ENCODE assay signal across 8 mouse cellular contexts in the genomic region with DNA sequence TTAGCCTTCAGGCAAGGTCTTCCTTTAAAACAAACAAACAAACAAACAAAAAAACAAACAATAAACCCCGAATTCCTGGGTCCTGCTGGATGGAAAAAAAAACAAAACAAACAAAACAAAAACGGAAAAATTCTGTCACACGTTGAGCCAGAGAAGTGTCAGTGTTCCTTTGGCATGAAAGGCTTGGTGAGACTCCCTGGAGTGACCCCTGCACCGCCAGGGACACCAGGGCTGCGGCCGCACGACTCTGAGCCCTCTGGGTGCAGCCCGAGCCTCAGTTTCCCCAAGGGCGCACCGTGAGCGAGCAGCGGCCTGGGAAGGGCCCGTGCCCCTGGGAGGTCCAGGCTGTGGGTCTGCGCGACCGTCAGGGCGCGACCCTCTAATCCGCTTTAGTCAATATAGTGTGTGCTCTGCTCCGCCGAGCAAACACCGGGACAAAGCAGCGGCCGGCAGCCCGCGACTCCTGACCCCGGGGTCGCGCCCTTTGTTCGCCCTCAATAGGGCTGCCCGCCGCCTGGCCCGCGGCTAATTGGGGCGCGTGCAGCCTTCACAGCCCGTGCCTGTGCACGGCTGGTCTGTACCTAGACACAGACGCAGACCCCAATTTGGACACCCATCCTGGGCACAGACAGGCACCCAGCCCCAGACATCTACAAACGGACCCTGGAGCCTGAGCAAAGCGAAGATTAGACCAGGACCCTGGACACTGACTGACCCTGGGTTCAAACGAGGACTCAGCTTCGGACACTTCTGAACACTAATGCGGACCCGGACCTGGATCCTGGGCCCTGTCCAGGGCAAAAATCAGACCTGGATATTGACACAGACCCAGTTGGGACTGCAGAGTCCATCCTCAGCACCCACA.
A peak's percentile ranks its signal among the peaks of the same experiment; 100 is the strongest.
DNase-seq lines count a peak whose midpoint lies in the region; ATAC-seq and TF ChIP-seq lines count a peak whose summit lies in the region.

No protein-coding gene starts in this region.

- H3K36me3 ChIP-seq in ES-Bruce4 (ENCODE audit: control insufficient read depth, insufficient read depth, low read length, poor library complexity, severe bottlenecking), result no peaks in the 10 kb centered on the region
- no peaks in the 10 kb centered on the region for H3K36me3 ChIP-seq in hindbrain, embryonic 15.5 days
- no peaks in the 10 kb centered on the region for H3K36me3 ChIP-seq in midbrain, embryonic 11.5 days (ENCODE audit: control insufficient read depth, insufficient read depth, low read length)

- peak overlapping the region; percentile 29; the same call in 1 of the 2 replicates for H3K4me2 ChIP-seq in hindbrain, embryonic 15.5 days
- H3K4me2 ChIP-seq in midbrain, embryonic 11.5 days, result 0 out of 2 replicates have a peak overlapping the region, but pooled peaks have one; percentile 9

- ATAC-seq in hindbrain, embryonic 15.5 days (ENCODE audit: low FRiP score, low read depth), result peak; percentile 44; the same call in 1 of the 2 replicates
- peak; percentile 48 for ATAC-seq in midbrain, embryonic 11.5 days (ENCODE audit: low FRiP score)
- no peak for ATAC-seq in monocyte, adult 5-6 weeks (replicated peaks; ENCODE audit: insufficient number of reproducible peaks, low FRiP score, low TSS enrichment, poor library complexity, severe bottlenecking)

- TF ChIP-seq CTCF in ES-Bruce4 (IDR thresholded peaks at IDR 0.05; ENCODE audit: low read depth, low read length), result no peak

- no peaks in the 10 kb centered on the region for H3K4me1 ChIP-seq in ES-Bruce4 (ENCODE audit: control insufficient read depth, insufficient read depth, low read length)
- H3K4me1 ChIP-seq in hindbrain, embryonic 15.5 days (replicated peaks), result peaks cover 23% of the 10 kb centered on the region
- peaks cover 5% of the 10 kb centered on the region for H3K4me1 ChIP-seq in midbrain, embryonic 11.5 days (ENCODE audit: control insufficient read depth, insufficient read depth, low read length)

- H3K9me3 ChIP-seq in ES-Bruce4 (replicated peaks; ENCODE audit: control insufficient read depth, insufficient read depth, low read length, poor library complexity, severe bottlenecking), result no peaks in the 10 kb centered on the region
- H3K9me3 ChIP-seq in hindbrain, embryonic 15.5 days, result no peaks in the 10 kb centered on the region
- no peaks in the 10 kb centered on the region for H3K9me3 ChIP-seq in midbrain, embryonic 11.5 days (ENCODE audit: control insufficient read depth, low read length)

- no peak for TF ChIP-seq EP300 in ES-Bruce4 (IDR thresholded peaks at IDR 0.05; ENCODE audit: insufficient read depth, low read depth, low read length)

- DNase-seq in cerebellum, adult 9-10 months, result peak; percentile 51
- DNase-seq in cerebellum, postnatal 14 days, result no peak
- peak; percentile 97 for DNase-seq in midbrain, embryonic 11.5 days (ENCODE audit: low spot score, missing footprints)
- DNase-seq in adrenal gland, adult 8-10 months, result no peak
- DNase-seq in lung, postnatal 14 days, result no peak

- peak overlapping the region; percentile 23 for H3K4me3 ChIP-seq in ES-Bruce4 (ENCODE audit: low read depth, low read length)
- H3K4me3 ChIP-seq in hindbrain, embryonic 15.5 days, result 0 out of 2 replicates have a peak overlapping the region, but pooled peaks have one; percentile 11
- no peak overlapping the region for H3K4me3 ChIP-seq in midbrain, embryonic 11.5 days (ENCODE audit: low read depth, low read length)

- 11% methylated on average over 43 of the region's 45 CpGs for WGBS in hindbrain, embryonic 15.5 days
- 4% methylated on average over 45 of the region's 45 CpGs for WGBS in midbrain, embryonic 11.5 days

- H3K27me3 ChIP-seq in ES-Bruce4 (ENCODE audit: control insufficient read depth, insufficient read depth, low read length, poor library complexity, severe bottlenecking), result no peaks in the 10 kb centered on the region
- peaks cover 58% of the 10 kb centered on the region for H3K27me3 ChIP-seq in hindbrain, embryonic 15.5 days
- peaks cover 95% of the 10 kb centered on the region for H3K27me3 ChIP-seq in midbrain, embryonic 11.5 days (ENCODE audit: control insufficient read depth, insufficient read depth, low read length)

- peak overlapping the region; percentile 26 for H3K9ac ChIP-seq in ES-Bruce4 (ENCODE audit: low read depth, poor library complexity, severe bottlenecking)
- H3K9ac ChIP-seq in hindbrain, embryonic 15.5 days, result no peak overlapping the region
- no peak overlapping the region for H3K9ac ChIP-seq in midbrain, embryonic 11.5 days (ENCODE audit: low read length)

- no peak for TF ChIP-seq POLR2A in ES-Bruce4 (IDR thresholded peaks at IDR 0.05; ENCODE audit: insufficient read depth, low read length)

- H3K27ac ChIP-seq in ES-Bruce4 (ENCODE audit: insufficient read depth, low read length), result no peak overlapping the region
- no peak overlapping the region for H3K27ac ChIP-seq in hindbrain, embryonic 15.5 days (replicated peaks)
- no peak overlapping the region for H3K27ac ChIP-seq in midbrain, embryonic 11.5 days (ENCODE audit: low read depth, low read length)

Comparison
In these comparisons a context has a peak if more than half of its experiments do, and no peak if none do; other contexts are left out.
1. DNase-seq: peak in cerebellum, adult 9-10 months (single experiment) and midbrain, embryonic 11.5 days (single experiment); none in cerebellum, postnatal 14 days (0 of 2), adrenal gland, adult 8-10 months (single experiment) and lung, postnatal 14 days (single experiment).